Mouse (Mus musculus) urinary bladder, postnatal 25 days (tissue): ENCODE results near the gene Sirt7.
A peak's percentile ranks its signal among the peaks of the same experiment; 100 is the strongest.

Experiments used
- DNase-seq: peaks from one replicate; pipeline ENCODE4 v3.0.0; 2022; ENCODE audit warnings: low spot score

The Sirt7 gene

DNA sequence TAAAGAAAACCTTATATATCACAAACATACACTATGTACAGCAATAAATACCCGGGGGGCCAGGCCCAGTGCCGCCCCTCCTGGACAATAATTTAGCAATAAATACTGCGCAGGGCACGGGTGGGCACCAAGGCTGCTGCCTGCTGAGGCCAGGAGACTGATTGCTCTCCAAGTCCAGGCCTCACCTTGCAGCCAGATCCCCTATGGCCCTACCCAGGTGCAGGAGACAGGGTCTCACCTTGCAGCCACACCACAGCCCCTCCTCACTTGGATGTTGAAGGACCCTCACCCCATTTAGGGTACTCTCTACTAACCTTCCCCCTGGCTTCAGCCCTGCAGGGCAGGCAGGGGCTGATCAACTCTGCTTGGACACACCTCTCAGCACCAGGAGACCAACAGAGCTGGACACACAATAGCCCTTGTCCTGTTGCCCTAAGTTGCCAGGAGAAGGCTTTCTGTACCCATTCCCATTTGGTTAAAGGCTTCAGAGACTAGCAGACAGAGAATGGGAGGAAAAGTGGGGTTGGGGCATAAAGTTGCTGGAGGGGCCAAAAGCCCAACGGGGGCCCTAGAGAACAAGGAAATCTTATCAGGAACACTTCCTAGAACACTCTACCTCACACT, at the start of gene Sirt7:
Gene Sirt7, minus strand, starts transcription at position 89 of the 624 bp plus-strand sequence.
- DNase-seq, result no peak

GRCm38 (mm10) chr11:120673594-120674122, 48.6 kb upstream of the Sirt7 start:
- no peak for DNase-seq

DNA sequence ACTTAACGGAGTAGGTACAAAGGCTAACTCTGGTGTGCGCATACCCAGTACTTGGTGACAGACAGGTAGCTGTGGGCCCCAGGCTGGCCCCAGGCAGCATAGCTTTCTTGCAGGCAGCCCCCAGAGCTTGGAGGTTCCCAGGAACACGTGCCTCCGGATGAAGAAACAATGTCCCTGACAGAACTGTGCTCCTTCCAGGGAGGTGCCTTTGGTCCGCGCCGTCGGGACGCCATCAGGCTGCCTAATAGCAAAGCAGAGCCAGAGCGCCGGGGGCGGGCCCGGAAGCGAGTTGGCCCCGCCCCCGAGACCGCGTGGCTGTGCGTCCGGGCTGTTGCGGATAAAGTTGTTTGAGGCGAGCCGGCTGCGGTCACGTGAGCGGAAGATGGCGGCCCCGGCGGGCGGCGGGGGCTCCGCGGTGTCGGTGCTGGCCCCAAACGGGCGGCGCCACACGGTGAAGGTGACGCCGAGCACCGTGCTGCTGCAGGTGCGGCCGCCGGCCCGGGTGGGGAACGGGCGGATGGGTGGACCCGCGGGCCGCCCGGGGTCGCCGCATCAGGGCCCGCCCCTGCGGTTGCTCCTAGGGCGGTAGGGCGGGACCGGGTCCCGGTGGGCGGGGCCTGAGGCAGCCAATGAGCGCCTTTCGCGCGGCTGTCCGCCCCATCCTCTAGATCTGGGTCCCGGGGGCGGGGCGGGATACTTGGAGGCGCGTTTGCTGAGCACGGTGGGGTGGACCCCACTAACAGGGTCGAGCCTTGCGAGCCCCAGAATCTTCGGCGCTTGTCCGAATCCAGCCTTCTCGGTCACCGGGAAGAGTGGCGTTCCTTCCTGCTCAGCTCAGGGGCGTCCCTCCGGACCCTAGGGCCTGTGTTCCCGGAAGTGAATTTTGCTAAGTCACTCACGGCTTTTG, 47.9 kb upstream of the Sirt7 start, which contains the start of gene Aspscr1:
Gene Aspscr1, plus strand, starts transcription at position 287 of the 907 bp plus-strand sequence.
- peak; percentile 96 for DNase-seq

DNA sequence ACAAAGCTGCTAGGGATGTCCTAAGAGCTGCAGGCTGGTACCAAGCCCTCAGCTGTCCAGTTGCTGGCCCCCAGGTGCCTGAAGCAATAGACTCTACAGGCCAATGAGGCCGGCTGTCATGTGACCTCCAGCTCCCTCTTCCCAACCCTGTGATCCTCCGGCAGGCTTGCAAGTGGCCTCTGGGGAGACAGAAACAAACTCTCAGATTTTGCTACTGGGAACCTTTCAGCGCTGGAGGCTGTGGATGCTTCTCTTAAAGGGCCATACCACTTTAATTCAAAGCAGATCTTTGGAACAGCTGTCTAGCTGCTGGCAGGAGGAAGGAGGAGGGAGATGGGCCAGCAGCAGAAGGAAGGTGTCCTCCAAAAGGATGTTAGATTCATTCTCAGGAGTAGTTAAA, 41.6 kb upstream of the Sirt7 start:
- DNase-seq, result no peak

DNA sequence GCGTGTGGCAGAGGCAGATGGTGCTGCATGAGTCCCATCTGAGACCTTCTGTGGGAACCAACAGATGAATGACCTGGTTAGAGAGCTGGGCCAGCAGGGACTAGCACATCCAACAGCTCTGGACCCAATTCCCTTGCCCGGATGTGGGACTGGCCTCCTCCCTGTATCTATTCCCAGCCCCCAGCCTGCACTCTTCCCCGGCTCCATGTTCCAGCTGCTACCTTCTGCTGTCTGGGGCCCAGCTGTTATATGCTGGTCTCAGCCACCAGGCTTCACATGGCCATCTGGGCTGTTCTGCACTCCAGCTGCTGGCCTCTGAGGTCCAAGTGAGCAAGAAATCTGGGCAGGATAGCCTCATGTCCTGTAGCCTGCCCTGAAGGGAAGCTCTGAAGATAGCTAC, 40.4 kb upstream of the Sirt7 start:
- no peak for DNase-seq

DNA sequence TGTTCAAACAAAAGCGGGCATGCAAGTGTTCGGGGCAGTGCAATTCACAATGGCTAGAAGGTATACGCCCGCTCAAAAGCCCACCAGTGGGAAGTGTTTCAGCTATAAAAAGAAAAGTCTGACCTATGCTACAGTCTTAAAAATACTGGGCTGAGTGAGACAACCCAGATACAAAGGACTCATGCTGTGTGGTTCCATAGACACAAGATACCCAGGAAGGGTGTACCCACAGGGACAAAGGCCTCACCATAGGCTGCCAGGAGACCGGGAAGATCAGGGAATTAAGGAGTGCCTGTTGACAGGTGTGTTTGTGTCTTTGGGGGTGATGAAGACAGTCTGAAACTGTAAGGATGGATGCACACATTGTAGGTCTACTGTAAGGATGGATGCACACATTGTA, 38.7 kb upstream of the Sirt7 start:
- no peak for DNase-seq

GRCm38 (mm10) chr11:120662759-120663158, 37.7 kb upstream of the Sirt7 start:
- no peak for DNase-seq

- no peak for DNase-seq
Measured at GRCm38 (mm10) chr11:120661076-120661460, 36.0 kb upstream of the Sirt7 start, which contains the start of gene Notum. Gene Notum, minus strand, starts transcription at chr11:120661175.

DNA sequence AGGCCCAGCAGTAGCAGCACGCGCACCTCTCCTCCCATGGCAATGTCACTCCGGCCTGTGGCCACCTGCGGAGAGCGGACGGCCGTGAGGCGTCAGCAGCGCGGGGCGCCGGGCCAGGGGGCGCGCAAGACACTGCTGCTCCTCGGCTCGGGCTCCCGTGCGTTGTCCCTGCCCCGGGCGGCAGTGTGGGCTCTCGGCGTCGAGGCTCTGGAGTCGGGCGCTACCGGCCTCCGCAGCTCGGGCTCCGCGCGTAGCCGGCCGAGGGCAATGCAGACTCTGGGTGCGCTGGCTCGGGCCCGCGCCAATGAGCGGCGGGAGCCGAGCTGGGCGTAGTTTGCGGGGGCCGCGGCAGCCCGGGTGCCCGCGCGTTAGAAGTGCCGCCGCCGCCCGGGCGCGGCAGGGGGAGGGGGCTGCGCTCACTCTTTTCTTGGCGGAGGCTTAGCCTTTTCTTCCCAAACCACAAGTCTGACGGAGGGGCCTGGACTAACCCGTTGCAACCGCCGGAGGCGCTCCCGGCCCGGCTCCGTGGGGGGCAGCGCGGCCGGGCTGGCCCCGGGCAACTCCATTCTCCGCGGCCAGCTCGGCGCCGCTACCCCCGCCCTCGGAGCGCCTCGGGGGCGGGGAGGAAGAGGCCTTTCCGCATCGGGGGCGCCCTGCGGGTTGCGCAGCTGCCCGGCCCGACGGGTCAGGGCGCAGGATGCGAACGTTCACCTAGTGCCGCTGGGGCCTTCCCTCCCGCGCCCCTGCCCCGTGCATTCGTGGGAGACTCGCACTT, 35.4 kb upstream of the Sirt7 start:
- DNase-seq, result no peak

GRCm38 (mm10) chr11:120659509-120660300, 34.7 kb upstream of the Sirt7 start:
- DNase-seq, result no peak

- peak; percentile 83 for DNase-seq
Measured at GRCm38 (mm10) chr11:120658876-120659410, 33.9 kb upstream of the Sirt7 start.

DNA sequence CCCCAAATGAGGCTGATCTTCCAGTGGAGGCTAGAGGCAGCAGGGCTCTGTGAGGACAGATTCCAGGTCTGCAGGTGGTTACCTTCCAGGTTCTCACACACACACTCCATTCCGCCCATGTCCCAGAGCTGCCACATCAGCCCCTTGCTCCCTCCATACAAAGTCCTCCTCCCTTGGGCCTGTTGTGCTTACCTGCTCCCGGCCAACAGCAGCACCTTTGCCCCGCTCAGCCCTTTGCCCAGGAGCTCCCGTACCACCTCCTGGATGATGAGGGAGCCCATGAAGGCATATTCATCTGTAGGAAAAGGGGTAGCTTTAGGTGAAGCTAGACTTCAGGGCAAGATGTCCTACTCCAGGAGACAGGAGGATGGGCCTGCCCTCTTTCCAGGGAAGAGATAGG, 32.3 kb upstream of the Sirt7 start:
- no peak for DNase-seq

- no peak for DNase-seq
Measured at GRCm38 (mm10) chr11:120654741-120655140, 29.7 kb upstream of the Sirt7 start.

DNA sequence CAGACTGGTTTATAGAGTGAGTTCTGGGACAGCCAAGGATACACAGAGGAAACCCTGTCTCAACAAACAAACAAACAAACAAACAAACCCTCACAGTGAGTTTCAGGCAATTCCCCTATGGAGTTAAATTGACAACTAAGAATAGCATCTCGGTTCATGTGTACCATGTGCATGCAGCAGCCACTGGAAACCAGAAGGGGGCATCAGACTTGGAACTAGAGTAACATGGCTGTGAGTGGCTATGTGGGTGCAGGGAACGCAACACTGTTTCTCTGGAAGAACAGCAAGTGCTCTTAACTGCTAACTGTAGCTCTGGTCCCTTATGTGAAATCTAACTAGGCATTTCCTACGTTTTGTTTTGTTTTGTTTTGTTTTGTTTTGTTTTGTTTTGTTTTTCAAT, 26.8 kb upstream of the Sirt7 start:
- no peak for DNase-seq

DNA sequence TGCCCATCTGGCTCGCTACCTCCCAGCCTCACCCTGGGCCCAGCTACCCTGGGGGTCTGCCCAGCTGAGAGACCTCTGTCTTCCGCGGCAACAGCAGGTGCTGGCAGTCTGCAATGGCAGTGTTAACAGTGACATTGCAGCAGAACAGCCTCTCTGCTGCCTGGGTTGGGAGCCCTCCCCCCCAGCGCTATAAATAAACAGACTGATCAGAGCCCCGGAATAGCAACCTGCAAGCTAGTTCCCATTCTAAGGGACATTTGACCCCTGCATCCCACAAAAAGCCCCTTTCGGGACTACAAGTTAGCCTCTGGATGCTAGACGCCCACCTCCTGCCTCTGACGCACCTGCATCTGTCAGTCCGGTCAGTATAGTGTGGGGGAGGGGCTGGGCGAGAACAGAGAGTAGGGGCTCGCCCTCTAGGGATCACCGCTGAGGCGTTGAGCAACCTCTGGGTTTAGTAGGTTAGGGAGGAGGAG, 23.0 kb upstream of the Sirt7 start, which contains the start of gene Myadml2:
Gene Myadml2, minus strand, starts transcription at position 158 of the 476 bp plus-strand sequence.
- DNase-seq, result no peak

DNA sequence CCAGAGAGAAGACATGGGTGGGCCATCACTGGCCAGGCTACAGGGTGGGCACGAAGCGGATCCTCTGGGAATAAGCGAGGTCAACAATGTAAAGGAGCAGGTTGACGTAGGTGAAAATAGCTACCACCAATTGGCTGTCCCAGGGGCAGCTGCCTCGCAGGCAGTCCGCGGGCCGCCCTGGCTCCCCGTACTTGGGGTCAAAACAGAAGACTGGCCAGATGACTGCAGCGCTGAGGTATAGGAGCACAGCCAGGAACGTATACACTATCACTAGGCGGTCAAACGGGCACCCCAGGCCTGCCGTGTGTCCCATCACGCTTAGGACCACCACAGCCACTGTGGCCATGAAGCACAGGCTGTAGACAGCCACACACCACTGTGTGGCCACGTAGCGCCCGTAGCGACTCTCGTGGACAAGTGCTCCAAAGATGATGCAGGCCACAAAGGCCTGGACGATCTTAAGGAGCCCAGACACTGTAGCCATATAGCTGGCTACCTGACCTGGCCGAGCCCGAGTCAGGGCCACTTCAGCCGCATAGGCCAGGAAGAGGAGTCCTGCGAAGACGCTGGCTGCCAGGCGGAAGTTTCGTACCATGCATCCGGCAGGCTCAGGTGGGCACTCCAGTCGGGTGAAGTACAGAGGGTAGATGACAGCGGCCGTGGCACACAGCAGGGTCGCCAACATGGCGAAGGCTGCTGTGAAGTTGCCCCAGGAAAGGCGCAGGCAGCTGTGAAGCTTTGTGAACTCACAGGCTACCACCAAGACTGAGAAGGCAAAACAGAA, 22.2 kb upstream of the Sirt7 start:
- DNase-seq, result no peak

DNA sequence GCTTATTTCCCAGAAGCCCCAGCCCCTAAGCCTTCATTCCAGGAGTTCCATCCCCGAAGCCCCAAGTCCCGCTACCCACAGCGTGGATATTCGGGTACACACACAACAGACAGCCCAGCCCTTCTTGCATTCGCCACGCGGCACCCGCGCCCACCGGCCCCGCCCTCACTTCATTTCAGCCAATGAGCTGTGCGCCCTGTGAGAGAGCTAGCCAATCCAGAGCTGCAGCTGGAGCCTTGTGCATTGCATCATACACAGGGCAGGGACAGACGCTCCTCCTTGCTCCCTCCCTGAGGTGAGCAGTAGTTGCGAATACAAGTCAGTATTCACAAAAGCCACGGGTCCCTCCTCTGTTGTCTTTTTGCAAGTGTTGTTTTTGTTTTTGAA, 18.6 kb upstream of the Sirt7 start, which contains the start of gene Pycr1:
Gene Pycr1, minus strand, starts transcription at position 169 of the 387 bp plus-strand sequence.
- DNase-seq, result peak; percentile 93

- no peak for DNase-seq
Measured at GRCm38 (mm10) chr11:120642939-120643600, 18.0 kb upstream of the Sirt7 start.

DNA sequence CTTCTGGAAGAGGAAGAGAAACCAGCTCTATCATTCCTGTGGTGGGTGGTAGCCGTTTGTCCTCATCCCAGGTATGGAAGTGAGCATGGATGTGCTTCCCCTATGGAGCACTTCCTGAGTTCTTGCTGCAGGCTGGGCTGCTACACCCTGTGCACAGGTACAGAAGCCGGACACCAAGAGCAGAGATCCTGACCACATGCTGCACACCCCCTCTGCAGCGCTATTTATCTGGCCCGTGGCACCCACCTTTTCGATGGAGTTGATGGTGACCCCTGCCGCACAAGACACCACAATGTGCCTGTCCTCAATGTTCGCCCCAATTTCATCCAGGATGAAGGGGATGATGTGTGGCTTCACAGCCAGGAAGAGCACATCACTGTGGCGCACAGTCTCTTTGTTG, 16.8 kb upstream of the Sirt7 start:
- DNase-seq, result no peak
